Mouse (Mus musculus) left cerebral cortex, adult 8-10 months (tissue): ENCODE measurements around the gene Zfpm1. TPM values are rescaled to one million over a fixed set of nuclear protein-coding genes. Genes with fewer than 3 reads are reported as not detected.
A peak's percentile ranks its signal among the peaks of the same experiment; 100 is the strongest.

Source experiments
- DNase-seq, 2 experiments: peaks; one replicate each; pipeline ENCODE4 v3.0.0; 2022; ENCODE audit warnings: low spot score in 2 of 2
- total RNA-seq, 4 experiments: library from RNA; stranded (reverse); gene quantifications; 2 replicates each; pipeline ENCODE4 v1.2.4; 2022

Zfpm1 gene
- total RNA-seq, result 10 to 100 TPM; 38.9 to 50.1 (median 44.4) TPM

DNA sequence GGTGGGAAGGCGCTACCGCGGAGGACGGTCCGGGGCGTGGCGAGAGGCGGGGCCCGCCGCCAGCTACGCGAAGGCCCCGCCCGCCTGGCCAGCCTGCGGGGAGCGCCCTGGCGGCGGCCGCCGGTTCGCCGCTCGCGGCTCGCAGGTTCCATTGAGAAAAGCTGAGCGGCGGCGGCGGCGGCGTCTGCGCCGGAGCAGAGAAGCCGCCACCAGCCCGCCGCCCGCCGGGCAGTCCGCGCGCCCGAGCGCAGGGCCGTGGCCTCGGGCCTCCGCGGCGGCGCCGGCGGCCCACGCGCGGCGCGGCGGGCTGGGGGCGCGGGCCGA, at the start of gene Zfpm1:
Gene Zfpm1 (plus strand): TSS at position 107 of the 324 bp plus-strand sequence.
- no peak for DNase-seq

DNA sequence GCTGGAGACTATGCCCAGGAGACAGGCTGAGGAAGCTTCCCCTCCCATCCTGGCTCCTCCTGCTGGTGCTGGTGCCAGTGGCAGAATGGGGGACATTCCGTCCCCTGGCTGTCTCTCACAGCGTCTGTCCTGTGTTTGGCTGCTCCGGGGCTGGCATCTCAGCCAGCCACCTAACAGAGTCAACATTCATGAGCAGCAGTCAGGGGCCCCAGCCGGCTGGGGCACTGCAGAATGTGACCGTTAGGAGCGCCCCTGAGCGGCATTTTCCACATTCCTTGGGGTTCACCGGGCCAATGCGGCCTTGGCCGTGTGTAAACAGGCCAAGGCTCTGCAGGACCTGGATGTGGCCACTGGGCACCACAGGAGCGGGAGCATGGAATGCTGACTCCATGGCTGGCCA, 47.9 kb upstream of the Zfpm1 start:
- no peak for DNase-seq

DNA sequence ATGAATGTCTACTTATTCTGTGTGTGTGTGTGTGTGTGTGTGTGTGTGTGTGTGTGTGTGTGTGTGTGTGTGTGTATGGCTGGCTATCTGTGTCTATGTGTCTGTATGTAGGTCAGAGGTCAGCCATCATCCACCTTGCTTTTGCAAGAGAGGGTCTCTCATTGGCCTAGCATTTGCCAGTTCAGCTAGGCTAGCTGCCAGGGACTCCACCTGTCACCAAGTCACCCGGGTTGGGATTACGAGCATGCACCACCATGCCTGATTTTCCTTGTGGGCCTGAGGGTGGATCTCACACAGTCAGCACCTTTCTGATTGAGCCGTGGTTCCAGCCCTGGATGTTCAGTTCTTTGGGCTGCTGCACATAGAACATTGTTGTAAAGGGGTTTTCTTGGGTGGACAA, 45.4 kb upstream of the Zfpm1 start:
- DNase-seq, result no peak

DNA sequence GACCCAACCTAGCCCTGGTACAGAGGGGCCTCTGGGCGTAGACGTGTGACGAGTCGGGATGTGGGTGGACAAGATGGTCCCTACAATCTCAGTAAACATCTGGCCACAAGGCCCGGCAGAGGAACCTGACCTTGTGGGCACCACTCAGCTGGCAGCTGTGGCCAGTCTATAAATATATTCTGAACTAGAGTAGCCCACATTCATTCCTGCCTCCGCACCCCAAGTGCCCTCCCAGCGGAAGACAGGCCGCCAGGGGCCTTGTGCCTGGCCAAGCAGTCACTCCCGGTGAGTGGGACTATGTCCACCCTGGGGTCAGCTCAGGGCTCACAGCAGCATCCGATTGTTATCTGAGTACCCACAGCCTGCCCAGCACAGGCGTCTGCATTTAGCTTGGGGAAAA, 43.7 kb upstream of the Zfpm1 start:
- no peak for DNase-seq

DNA sequence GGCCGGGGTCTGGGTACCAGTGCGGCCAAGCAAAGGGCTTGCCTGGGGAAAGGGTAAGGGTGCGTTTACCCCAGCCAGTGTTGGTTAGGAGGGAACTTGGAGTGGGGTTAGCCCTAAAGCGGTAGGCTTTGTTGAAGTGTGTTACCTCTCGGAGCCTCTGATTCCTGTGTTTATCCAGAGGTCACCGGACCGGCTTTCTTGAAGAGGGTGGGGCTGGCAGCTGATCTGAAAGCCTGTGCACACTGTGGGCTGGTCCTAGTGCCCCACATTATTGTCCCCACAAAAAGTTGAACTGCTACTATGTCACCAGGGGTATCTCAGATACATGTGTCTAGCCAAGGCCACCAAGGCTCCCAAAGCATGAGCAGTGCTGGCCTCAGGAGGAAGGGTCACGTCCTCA, 43.2 kb upstream of the Zfpm1 start:
- DNase-seq, result no peak

DNA sequence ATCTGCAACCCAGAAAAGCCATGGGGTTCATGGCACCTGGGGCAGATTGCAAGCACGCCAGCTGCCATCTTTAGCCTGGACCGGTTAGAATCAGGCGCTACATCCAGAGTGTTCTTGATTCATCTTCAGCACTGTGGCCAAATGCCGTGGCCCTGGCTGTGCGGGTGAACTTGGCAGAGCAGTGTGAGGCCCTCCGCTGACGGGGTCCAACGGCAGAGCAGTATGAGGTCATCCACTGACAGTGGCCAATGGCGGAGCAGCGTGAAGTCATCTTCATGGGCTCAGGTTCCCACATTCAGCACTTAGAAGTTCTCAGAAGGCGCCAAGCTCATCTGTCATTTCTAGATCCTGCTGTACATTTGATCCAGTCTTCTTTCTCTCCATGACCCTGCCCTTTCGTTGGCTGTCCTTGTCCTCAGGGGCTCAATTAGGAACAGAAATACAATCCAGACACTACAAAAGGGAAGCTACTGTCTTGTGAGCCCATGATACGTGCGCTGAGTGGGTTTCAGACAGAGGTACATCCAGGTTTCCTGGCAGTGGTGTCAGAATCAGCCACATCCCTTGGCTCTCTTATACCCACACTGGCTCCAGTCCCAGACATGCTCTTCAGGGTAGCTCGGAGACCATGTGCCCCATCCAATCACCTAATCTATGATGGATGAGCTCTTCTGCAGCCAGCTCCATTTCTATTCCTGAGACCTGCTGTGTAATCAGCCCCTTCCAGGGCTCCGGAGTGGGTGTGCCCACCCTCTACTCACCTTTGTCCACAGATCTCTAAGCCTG, 41.5 kb upstream of the Zfpm1 start:
- no peak for DNase-seq

DNA sequence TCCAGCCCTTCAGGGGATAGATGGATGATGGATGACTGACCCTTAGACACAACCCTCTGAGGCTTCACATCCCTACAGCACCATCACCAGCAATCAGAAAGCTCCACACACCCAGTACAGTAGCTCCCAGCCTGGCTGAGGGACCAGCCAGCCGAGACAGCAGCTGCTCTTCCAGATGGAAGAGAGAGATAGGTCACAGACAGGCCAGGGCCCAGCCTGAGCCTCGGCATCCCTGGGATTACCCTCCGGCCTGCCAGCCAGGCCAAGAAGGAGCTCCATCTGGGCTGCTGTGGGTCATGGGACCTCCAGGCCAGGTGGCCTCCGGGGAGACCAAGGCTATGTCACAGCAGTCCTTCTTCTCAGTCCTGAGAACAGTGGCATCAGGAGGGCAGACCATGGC, 38.6 kb upstream of the Zfpm1 start:
- no peak for DNase-seq

DNA sequence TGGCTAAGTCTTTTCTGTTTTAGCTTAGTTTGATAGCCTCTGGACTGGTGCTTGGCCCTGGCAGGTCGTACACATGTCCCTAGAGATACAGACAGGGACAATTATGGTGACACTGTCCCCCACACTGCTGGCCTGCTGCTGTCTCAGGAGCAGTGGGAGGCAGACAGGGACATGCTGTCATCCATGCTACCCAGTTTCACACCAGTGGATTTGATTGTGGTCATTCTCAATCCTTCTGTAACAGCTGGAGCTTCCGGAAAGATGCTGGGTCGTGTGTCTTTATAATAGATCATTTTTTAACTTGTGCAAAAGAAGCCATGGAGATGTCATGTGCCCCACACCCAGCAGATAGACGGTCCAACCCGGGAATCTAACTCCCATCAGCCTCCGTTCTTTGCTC, 36.8 kb upstream of the Zfpm1 start:
- no peak for DNase-seq

DNA sequence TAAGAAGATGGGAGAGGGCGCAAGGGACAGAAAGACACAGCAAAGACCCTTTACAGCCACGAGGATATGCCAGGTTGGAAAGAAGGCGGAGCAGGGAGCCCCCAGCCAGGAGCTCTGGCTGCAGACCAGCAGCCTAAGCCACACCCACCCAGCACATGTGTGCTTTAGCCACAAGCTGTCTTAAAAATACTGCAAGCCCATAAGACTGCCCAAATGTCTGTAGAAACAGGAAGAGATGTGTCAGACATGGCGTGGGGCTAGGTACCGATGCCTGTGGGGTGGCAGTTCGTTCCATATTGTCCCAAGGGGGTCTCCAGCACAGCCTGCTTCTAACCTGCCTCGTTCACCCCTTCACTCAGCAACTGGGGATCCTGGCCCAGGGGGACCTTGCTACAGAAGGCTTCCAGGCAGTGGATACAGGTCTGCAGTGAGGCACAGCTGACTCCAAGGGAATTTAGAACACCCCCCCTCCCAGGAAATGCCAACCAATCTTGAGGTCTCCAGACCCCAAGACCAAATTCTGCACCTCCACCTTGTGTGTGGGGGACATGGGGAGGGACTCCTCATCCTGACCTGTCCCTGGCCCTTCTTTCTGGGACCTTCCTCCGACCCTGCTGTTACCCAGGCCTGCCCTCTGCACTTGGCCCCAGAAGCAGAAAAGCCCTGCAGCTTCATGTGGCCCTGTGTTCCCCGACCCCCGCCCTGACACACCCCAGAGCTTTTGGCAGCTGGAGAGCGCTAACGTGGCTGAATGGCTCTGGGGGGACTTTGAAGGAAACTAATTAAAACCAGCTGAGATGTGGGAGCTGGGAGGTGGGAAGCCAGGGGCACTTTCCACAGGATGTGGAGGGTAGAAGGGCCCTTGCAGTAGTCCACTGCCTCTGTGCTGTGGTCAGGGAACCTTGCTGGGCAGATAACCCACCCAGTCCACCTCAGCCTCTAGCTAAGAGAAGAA, 35.4 kb upstream of the Zfpm1 start:
- no peak for DNase-seq

DNA sequence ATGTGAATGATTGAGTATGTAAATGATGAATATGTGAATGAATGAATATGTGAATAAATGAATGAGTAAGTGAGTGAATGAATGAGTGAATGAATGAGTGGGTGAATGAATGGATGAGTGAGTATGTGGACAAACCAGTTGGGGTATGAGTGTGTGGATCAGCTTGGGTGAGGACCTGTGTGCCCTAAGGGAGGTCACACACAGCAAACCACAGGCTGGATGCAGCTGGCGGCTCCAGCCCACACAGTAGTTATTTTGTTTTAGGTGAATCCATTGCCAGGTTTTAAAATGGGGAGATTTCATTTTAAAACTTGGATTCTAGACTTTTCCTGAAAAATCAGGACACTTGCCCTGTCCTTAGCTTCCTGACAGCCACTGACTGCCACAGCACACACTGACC, 30.2 kb upstream of the Zfpm1 start:
- no peak for DNase-seq

DNA sequence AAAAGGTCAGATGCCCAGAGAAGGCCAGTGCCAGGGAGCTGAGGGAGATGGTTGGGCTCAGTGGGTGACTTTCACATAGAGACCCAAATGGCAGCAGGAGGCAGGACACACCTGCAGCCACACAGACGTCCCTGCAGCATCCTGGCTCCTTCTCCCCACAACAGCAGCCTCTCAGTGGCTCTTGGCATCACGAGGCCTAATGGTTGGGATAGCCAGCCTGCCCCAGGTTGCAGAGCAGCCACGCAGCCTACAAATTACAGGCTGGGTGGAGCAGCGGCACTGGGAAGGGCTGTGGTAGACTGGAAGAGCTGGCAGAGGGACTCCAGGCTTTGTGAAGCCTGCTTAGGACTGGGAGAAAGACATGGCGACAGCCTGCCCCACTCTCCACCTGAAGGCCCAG, 29.6 kb upstream of the Zfpm1 start:
- no peak for DNase-seq

DNA sequence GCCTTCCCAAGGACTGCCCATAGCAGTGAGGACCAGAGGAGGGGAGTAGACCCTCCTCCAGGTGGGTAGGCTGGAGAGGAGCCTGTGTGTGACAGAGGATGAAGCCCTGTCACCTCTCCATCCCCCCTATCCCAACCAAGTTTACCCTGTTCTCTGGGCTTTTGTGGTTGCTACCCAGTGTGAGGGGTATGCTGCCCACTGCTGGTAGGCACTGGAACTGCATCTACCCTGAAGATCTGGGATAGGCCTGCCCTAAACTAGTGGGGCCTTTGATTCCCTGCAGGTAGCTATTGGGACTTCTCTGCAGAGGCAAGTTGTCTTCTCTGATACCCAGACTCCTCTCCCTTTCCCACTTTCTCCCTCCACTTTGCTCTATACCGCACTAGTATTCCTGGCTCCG, 22.6 kb upstream of the Zfpm1 start:
- DNase-seq, result peak in 1 of 2 experiments; percentile 82

DNA sequence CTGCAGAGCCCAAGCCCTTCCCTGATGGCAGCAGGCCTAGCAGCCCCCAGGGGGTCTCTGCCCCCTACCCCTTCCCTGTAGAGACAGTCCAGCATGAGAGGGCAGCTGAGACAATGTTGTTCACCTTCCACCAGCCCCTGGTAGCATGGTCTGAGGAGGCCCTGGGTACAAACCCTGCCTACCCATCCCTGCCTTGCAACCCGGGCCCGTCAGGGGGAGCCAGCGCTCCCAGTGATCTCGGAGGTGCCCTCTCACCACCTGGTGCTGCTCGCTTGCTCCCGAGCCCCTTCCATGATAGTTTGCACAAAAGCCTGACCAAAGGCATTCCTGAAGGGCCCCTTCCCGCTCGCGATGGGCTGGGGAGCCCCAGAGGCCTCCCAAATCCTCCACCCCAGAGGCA, 21.2 kb upstream of the Zfpm1 start:
- DNase-seq, result no peak

DNA sequence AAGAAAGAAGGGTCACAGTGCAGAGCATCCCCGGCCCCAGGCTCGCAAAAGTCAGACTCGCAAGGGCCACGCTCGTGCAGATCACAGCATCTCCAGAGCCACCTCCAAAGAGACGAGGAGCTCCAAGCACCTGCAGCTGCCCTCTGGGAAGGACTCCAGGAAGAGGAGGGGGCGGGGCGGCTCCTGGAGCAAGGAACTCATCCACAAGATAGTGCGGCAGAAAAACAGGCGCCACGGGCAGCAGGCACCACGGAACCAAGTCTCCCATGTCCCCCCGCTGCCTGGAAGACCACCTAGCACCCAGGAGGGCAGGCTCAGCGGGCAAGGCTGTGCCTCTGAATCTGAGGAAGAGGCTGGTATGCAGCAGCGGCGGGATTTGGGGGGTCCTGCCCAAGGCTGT, 19.1 kb upstream of the Zfpm1 start:
- DNase-seq, result no peak

DNA sequence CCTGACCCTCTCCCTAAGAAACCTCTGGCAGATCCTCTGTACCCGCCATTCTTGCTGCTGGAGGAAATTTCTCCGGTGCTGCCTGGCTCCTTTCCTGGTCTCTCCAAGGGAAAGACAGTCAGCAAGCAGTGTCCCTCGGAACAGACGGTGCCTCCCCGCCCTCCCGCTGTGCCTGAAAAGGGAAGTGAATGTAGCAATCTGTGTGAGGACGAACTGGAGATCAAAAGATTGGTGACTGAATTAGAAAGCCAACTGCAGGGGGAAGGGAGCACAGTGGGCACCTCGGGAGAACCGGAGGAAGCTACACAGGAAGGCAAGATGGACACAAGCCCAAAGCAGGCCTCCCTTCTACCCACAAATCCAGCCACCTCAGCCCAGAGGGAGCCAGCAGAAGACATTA, 17.7 kb upstream of the Zfpm1 start:
- DNase-seq, result peak in 1 of 2 experiments; percentile 52

DNA sequence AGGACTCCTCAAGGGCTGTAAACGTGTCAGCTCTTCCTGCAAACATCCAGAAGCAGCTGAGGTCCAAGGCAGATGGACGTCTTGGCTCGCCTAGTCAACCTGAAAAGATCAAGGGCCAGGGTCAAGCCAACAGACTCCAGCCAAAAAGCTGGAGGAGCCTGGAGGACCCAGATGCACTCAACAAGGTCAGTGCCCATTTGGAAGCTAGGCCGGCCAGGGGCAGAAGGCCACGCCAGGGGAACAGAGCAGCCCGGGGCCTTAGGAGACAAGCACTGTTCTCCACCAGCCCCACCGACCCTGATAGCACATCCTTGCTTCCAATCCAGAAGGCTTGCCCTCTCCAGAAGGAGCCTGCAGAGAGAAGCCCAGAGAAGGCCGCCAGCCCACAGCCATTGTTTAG, 16.4 kb upstream of the Zfpm1 start:
- DNase-seq, result no peak

DNA sequence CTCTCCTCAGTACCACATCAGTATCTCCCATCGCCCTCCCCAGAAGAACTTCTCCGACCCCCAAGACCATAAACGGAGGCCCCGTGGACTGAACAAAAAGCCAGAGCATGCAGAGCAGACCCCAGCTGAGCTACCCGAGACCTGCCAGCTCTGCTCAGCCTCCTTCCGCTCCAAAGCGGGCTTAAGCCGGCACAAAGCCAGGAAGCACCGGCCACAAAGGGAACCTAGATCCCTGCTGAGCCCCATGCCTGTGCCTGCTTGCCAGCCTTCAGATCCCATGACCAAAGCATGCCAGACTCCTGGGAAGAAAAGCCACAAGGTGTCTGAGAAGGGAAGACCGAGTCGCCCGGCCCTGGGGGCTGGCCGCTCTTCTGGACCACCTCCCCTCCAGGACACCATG, 15.1 kb upstream of the Zfpm1 start:
- no peak for DNase-seq

DNA sequence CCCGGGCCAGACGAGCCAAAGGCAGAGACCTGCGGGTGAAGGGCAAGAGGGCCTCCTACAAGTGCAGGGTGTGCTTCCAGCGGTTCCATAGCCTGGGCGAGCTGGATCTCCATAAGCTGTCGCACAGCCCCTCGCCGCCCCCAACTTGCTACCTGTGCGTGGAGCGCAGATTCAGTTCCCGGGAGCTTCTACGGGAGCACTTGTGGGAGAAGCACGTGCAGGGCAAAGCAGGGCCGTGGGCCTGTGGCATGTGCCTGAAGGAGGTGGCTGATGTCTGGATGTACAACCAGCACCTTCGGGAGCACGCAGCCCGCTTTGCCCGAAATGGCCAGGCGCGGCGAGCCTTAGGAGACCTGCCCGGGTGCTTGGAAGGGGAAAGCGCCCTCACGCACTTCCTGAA, 13.1 kb upstream of the Zfpm1 start:
- DNase-seq, result no peak

DNA sequence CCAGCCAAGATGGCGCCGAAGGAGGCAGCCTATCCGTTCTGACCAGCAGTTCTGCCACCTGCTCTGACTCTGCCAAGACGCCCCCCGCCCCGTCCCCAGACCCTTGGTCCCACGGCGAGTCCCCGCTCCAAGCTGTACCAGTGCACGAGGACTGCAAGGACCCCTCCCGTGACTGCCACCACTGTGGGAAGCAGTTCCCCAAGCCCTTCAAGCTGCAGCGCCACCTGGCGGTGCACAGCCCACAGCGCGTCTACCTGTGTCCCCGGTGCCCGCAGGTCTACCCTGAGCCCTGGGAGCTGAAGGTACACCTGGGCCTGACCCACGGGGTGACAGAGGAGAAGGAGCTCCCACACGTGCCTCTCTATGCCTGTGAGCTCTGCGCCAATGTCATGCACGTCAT, 12.5 kb upstream of the Zfpm1 start:
- DNase-seq, result peak; percentile 52 to 84

DNA sequence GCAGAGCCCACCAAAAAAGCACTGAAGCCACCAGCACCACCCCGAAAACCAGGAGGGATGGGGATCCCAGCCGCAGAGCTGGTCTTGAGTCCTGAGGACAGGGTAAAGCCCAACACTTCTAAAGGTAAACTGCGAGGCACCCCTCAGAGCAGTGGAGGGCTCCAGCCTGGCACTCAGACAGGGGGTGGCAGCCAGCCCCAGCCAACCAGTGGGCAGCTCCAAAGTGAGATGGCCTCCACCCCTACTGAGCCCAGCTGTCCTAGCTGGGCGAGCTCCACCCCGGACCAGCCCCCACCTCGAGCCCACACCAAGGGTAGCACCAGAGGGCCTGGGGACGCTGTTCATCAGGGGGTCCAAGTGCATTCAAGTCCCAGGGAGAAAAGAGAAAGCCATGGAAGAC, 11.4 kb upstream of the Zfpm1 start:
- no peak for DNase-seq

DNA sequence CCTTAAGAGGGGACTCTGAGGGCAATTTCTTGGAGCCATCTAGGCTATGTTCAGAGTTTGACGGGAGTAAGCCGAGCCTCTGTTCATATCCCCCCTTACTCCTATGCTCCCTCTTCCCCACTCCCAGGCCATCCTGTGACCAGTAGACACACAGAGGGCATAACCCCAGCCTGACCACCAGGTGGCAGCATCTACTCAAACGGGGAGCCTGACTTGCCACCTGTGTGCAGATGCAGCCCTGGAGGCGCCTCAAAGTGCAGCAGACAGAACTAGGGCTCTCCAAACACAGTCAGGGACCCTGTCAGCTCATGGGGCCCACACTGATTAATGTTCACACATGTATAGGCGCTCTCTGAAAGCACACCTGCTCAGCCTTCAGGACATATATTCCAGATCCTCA, 8.8 kb upstream of the Zfpm1 start:
- DNase-seq, result peak; percentile 32 to 41

DNA sequence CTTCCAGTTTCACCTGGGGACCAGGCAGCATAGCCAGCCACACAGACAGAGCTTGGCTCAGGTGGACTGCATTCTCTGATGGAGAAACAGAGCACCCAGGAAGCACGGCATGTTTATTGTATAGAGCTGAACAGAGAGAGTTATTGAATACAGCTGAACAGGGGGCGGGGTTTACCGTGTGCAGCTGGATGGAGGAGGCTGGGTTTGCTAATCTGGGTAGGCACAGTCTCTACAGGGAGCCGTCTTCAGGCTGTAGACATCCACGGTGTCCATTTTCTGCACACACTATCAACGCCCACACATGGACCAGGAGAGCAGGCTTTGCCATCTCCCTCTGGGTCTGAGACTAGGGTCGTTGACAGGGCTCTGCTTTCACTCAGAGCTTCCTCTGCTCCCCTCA, 8.1 kb upstream of the Zfpm1 start:
- DNase-seq, result no peak
